Mouse (Mus musculus) common myeloid progenitor, adult 5-6 weeks (primary cell): Measurements from ENCODE around the gene Gm29427. TPM values are rescaled to one million over a fixed set of nuclear protein-coding genes. Genes with fewer than 3 reads are reported as not detected.

Experiments
- ATAC-seq: replicated peaks from 2 replicates; pipeline ENCODE4 v1.8.0; 2016; ENCODE audit warnings: low read depth, mild to moderate bottlenecking, moderate TSS enrichment, inconsistent platforms; ENCODE audit not compliant: poor library complexity, severe bottlenecking
- total RNA-seq: library from RNA; stranded (forward); fragments of 200-1000, 187-1606 nt; gene quantifications from 2 replicates; pipeline ENCODE4 v1.2.3, GENCODE M21; 2017

The Gm29427 gene
- total RNA-seq, result not detected in 2 replicates

- ATAC-seq, result peak; percentile 71
Measured at GRCm38 (mm10) chr1:130715561-130716217, at the start of gene Gm29427. TSS of gene Gm29427 (minus strand) at chr1:130715799.

- peak; percentile 54; the same call in 1 of the 2 replicates for ATAC-seq
Measured at GRCm38 (mm10) chr1:130764027-130764461, 48.4 kb upstream of the Gm29427 start.

GRCm38 (mm10) chr1:130762045-130762760, 46.6 kb upstream of the Gm29427 start:
- ATAC-seq, result no peak

GRCm38 (mm10) chr1:130761597-130761996, 46.0 kb upstream of the Gm29427 start:
- ATAC-seq, result no peak

GRCm38 (mm10) chr1:130759689-130760088, 44.1 kb upstream of the Gm29427 start:
- ATAC-seq, result no peak

DNA sequence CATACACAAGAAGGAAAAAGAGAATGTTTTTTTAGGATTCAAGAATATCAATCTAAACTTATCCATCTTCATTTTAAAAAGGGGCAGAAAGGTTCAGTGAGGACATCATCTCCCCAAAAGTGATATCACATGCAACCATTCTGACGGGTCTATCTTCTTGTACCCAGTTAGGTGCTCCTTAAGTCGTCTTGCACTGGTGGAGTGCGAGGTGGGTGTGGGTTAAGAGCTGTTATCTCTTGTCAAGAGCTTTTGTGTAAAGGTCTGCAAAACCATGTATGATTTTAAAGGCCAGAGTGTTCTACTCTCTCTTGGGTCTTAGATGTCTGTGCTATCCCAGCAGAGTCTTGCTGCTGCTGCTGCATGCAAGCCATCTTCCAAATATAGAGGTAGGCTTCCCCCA, 31.2 kb upstream of the Gm29427 start:
- no peak for ATAC-seq

- no peak for ATAC-seq
Measured at GRCm38 (mm10) chr1:130745591-130745990, 30.0 kb upstream of the Gm29427 start.

DNA sequence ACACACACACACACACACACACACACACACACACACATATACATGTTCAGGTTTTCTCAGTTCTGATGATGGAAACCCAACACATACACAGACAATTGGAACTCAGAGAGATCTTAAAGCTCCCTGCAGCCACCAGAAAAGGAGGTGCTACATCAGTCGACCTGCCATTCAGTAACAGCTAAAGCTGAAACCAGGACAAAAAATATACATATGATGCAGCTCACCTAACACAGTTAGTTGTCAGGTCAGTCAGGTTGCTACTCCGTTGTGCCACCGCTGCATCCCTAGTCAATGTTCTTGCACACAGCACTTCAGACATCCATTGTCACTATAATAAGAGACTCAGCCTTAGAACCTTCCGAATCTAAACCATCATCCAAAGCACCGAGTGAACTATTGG, 29.4 kb upstream of the Gm29427 start:
- no peak for ATAC-seq

DNA sequence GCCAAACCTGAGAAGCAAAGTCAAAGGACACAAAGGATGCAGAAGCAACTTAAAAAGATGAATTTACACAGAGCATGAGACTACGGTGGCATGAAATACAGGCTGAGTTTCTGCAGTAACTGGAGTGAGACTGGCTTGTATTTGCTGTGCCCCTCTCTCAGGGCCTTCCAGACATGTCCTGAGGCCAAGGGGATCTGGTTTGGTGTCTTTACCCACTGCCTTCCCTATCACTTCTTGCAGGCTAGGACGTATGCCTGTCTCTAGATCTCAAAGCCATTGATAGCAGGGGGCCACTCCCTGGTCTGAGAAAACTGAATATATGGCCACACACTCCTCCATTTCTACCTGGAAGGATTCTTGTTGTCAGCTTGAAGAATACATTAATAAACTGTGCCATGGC, 28.6 kb upstream of the Gm29427 start:
- no peak for ATAC-seq

GRCm38 (mm10) chr1:130743775-130744174, 28.2 kb upstream of the Gm29427 start:
- no peak for ATAC-seq

DNA sequence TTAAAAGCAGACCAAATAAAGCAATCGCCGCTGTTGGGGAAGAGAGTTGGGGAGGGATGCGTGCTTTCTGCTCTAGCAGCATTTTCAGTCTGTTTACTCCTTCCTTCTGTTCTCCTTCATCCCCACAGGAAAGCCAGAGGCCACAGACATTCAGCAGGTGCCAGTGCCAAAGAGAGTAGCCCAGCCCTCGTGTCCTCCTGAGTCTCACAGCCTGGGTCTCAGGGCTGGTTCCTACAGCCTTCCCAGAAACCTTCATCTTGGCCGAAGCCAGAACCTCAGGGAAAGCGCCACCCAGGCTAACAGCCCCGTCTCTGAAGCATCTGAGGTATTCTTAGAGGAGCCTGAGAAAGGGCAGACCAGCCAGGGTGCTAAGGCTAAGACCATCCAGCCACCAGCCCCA, 26.6 kb upstream of the Gm29427 start:
- no peak for ATAC-seq

- ATAC-seq, result peak; percentile 88
Measured at GRCm38 (mm10) chr1:130740781-130741720, 25.5 kb upstream of the Gm29427 start.

GRCm38 (mm10) chr1:130740227-130740648, 24.6 kb upstream of the Gm29427 start:
- no peak for ATAC-seq

GRCm38 (mm10) chr1:130739636-130740035, 24.0 kb upstream of the Gm29427 start:
- no peak for ATAC-seq

GRCm38 (mm10) chr1:130738551-130739106, 23.0 kb upstream of the Gm29427 start:
- ATAC-seq, result no peak

GRCm38 (mm10) chr1:130737916-130738315, 22.3 kb upstream of the Gm29427 start:
- no peak for ATAC-seq

- ATAC-seq, result no peak
Measured at GRCm38 (mm10) chr1:130737411-130737881, 21.8 kb upstream of the Gm29427 start.

GRCm38 (mm10) chr1:130734852-130735251, 19.3 kb upstream of the Gm29427 start:
- no peak for ATAC-seq

- ATAC-seq, result no peak
Measured at GRCm38 (mm10) chr1:130734452-130734851, 18.9 kb upstream of the Gm29427 start.

GRCm38 (mm10) chr1:130733671-130734070, 18.1 kb upstream of the Gm29427 start:
- no peak for ATAC-seq
